Mouse (Mus musculus): ENCODE data around the gene Cpn1. TPM values are rescaled to one million over a fixed set of nuclear protein-coding genes. Genes with fewer than 3 reads are reported as not detected.

Cpn1 gene
- 16.4 TPM for polyA plus RNA-seq (2015; fragmentation: Illumina TruSeq; extraction: RNeasy Lipid Tissue Mini Kit (QIAGEN cat#74804); ENCODE audit: insufficient read depth, low read depth, low replicate concordance)

GRCm38 (mm10) chr19:43986069-43986794 is at the start of gene Cpn1:
TSS of gene Cpn1 (minus strand) at chr19:43986556.

GRCm38 (mm10) chr19:44028972-44029371 is 42.6 kb upstream of the Cpn1 start, which contains the start of gene Cyp2c23:
TSS of gene Cyp2c23 (minus strand) at chr19:44029208.

GRCm38 (mm10) chr19:43939769-43940689 is 46.3 kb downstream of the Cpn1 start, which contains the start of gene Dnmbp:
TSS of gene Dnmbp (minus strand) at chr19:43940191.

Other genes starting within 250 kb of the Cpn1 start
- 3.3 TPM for gene Cutc, start 233.6 kb downstream of the Cpn1 start, polyA plus RNA-seq (2015; fragmentation: Illumina TruSeq; extraction: RNeasy Lipid Tissue Mini Kit (QIAGEN cat#74804); ENCODE audit: insufficient read depth, low read depth, low replicate concordance)
- 2.5 TPM for gene Cox15, start 233.6 kb downstream of the Cpn1 start, polyA plus RNA-seq (2015; fragmentation: Illumina TruSeq; extraction: RNeasy Lipid Tissue Mini Kit (QIAGEN cat#74804); ENCODE audit: insufficient read depth, low read depth, low replicate concordance)
- gene Abcc2, start 204.4 kb downstream of the Cpn1 start, polyA plus RNA-seq (2015; fragmentation: Illumina TruSeq; extraction: RNeasy Lipid Tissue Mini Kit (QIAGEN cat#74804); ENCODE audit: insufficient read depth, low read depth, low replicate concordance), result not detected
- 5.9 TPM for gene Dnmbp, start 46.4 kb downstream of the Cpn1 start, polyA plus RNA-seq (2015; fragmentation: Illumina TruSeq; extraction: RNeasy Lipid Tissue Mini Kit (QIAGEN cat#74804); ENCODE audit: insufficient read depth, low read depth, low replicate concordance)
- gene Cyp2c23, start 42.7 kb upstream of the Cpn1 start, polyA plus RNA-seq (2015; fragmentation: Illumina TruSeq; extraction: RNeasy Lipid Tissue Mini Kit (QIAGEN cat#74804); ENCODE audit: insufficient read depth, low read depth, low replicate concordance), result not detected
- gene Erlin1, start 83.2 kb upstream of the Cpn1 start, polyA plus RNA-seq (2015; fragmentation: Illumina TruSeq; extraction: RNeasy Lipid Tissue Mini Kit (QIAGEN cat#74804); ENCODE audit: insufficient read depth, low read depth, low replicate concordance), result 5.2 TPM
- 24.8 TPM for gene Chuk, start 120.9 kb upstream of the Cpn1 start, polyA plus RNA-seq (2015; fragmentation: Illumina TruSeq; extraction: RNeasy Lipid Tissue Mini Kit (QIAGEN cat#74804); ENCODE audit: insufficient read depth, low read depth, low replicate concordance)
- gene Cwf19l1, start 149.3 kb upstream of the Cpn1 start, polyA plus RNA-seq (2015; fragmentation: Illumina TruSeq; extraction: RNeasy Lipid Tissue Mini Kit (QIAGEN cat#74804); ENCODE audit: insufficient read depth, low read depth, low replicate concordance), result 3.5 TPM
- gene Bloc1s2, start 159.9 kb upstream of the Cpn1 start, polyA plus RNA-seq (2015; fragmentation: Illumina TruSeq; extraction: RNeasy Lipid Tissue Mini Kit (QIAGEN cat#74804); ENCODE audit: insufficient read depth, low read depth, low replicate concordance), result 19.4 TPM
- gene Pkd2l1, start 205.9 kb upstream of the Cpn1 start, polyA plus RNA-seq (2015; fragmentation: Illumina TruSeq; extraction: RNeasy Lipid Tissue Mini Kit (QIAGEN cat#74804); ENCODE audit: insufficient read depth, low read depth, low replicate concordance), result not detected
- not detected for gene Scd3, start 216.7 kb upstream of the Cpn1 start, polyA plus RNA-seq (2015; fragmentation: Illumina TruSeq; extraction: RNeasy Lipid Tissue Mini Kit (QIAGEN cat#74804); ENCODE audit: insufficient read depth, low read depth, low replicate concordance)

Measured in pancreas, adult 10 weeks (tissue).